Mouse (Mus musculus) liver, postnatal 0 days (tissue): ENCODE measurements around the gene B4galnt2.
A peak's percentile ranks its signal among the peaks of the same experiment; 100 is the strongest.

Experiments
- CTCF ChIP-seq: sonication (generic); IDR thresholded peaks from 2 replicates; pipeline ENCODE4 v1.5.1; 2016; ENCODE audit warnings: antibody characterized with exemption, low read depth
- EP300 ChIP-seq: IDR thresholded peaks from 2 replicates; pipeline ENCODE4 v1.6.1; 2016; ENCODE audit warnings: antibody characterized with exemption, low read depth, mild to moderate bottlenecking

DNA sequence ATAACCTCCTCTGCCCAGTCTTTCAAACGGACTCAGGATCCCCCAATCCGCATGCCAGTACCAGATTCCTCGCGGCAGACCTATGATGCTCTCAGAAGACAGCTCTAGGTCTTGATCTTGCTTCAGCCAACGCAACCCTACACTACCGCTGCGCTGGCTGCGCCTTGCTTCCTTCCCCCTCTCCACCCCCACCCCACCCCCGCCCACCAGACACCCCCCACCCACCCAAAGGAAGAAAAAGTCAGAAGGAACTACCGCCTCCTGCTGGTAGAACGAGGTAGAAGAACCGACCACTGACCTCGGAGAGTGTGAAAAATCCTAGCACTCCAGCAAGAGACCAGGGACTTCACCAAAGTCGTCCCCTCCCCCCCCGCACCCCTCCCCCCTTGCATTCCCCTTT is 83.0 kb downstream of the B4galnt2 start:
- TF ChIP-seq CTCF (peak; percentile 48), EP300 (no peak)
